Mouse (Mus musculus): Measurements from ENCODE around the gene Vmn1r180. TPM values are rescaled to one million over a fixed set of nuclear protein-coding genes. Genes with fewer than 3 reads are reported as not detected.

Gene Vmn1r180
- not detected in 4 replicates for total RNA-seq (2023; ENCODE audit: inconsistent age)

DNA sequence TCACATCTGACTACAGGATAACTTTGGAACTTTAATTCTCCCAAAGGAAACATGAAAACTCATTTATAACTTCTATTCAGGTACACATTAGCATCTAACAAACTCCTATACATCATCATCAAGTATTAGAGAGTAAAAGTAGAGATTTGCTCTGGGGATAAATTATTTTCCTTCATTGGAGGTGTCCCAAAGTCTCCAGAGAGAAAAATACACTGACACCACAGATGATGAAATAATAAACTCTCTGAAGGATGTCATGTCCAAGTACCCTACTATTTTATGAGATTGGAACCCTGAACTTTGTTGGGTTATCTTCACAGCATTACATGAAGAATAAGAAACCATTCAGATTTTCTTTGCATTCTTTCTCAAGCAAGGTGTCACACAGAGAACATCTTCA is at the start of gene Vmn1r180:
TSS of gene Vmn1r180 (plus strand) at position 301 of the 400 bp plus-strand sequence.

DNA sequence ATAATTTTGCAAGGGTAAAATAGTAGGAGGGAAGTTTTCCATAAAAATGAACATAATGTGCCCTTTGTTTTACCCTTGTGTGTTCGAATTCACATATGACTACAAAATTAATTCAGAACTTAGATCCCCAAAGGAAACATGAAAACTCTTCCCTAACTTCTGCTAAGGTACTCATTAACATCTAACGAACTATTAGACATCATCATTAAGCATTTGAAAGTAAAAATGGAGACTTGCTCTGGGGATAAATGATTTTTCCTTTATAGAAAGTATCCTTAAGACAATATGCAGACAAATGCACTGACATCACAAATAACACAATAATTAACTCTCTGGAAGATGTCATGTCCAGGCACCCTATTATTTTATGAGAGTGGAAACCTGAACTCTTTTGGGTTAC is 23.8 kb upstream of the Vmn1r180 start, which contains the start of gene Vmn1r179:
TSS of gene Vmn1r179 (plus strand) at position 301 of the 400 bp plus-strand sequence.

DNA sequence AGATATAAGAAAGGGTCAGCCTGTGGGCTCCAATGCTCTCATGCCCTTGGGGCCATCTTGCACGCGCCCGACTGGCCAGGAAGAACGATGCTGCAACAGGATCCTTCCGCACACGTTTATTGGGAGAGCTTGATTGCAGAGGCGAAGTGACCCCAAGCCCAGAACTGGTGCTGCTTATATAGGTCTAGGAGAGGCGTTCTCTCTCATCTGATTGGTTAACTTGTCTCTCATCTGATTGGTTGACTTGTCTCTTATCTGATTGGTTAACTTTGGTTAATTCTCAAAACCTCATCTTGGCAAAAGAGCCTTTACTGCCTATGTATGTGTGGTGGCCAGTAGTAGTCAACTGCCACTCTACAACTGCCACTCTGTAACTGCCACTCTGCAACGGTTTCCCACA is 23.9 kb downstream of the Vmn1r180 start, which contains the start of gene Vmn1r181:
TSS of gene Vmn1r181 (plus strand) at position 301 of the 400 bp plus-strand sequence.

DNA sequence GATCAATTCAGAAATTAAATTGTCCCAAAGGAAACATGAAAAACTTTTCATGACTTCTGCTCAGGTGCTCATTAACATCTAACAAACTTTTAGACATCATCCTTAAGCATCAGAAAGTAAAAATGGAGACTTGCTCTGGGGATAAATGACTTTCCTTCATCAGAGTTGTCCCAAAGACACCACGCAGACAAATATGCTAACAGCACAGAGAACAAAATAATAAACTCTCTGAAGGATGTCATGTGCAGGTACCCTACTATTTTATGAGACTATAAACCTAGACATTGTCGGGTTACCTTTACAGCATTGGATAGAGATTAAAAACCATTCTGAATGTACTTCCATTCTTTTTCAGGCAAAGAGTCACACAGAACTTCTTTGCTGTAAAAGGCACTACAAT is 51.0 kb downstream of the Vmn1r180 start, which contains the start of gene V1rd19:
TSS of gene V1rd19 (plus strand) at position 301 of the 400 bp plus-strand sequence.

Other genes starting within 250 kb of the Vmn1r180 start
- gene Vmn1r173, start 249.9 kb upstream of the Vmn1r180 start, total RNA-seq (2023; ENCODE audit: inconsistent age) = not detected in 4 replicates
- gene Vmn1r174, start 198.4 kb upstream of the Vmn1r180 start, total RNA-seq (2023; ENCODE audit: inconsistent age) = not detected in 4 replicates
- gene Vmn1r175, start 140.0 kb upstream of the Vmn1r180 start, total RNA-seq (2023; ENCODE audit: inconsistent age) = not detected in 4 replicates
- gene Vmn1r176, start 113.3 kb upstream of the Vmn1r180 start, total RNA-seq (2023; ENCODE audit: inconsistent age) = not detected in 4 replicates
- not detected in 4 replicates for gene Vmn1r177, start 84.2 kb upstream of the Vmn1r180 start, total RNA-seq (2023; ENCODE audit: inconsistent age)
- gene Vmn1r178, start 58.6 kb upstream of the Vmn1r180 start, total RNA-seq (2023; ENCODE audit: inconsistent age) = not detected in 4 replicates
- not detected in 4 replicates for gene Vmn1r179, start 23.7 kb upstream of the Vmn1r180 start, total RNA-seq (2023; ENCODE audit: inconsistent age)
- not detected in 4 replicates for gene Vmn1r181, start 24.0 kb downstream of the Vmn1r180 start, total RNA-seq (2023; ENCODE audit: inconsistent age)
- not detected in 4 replicates for gene V1rd19, start 51.1 kb downstream of the Vmn1r180 start, total RNA-seq (2023; ENCODE audit: inconsistent age)
- not detected in 4 replicates for gene Vmn1r183, start 102.6 kb downstream of the Vmn1r180 start, total RNA-seq (2023; ENCODE audit: inconsistent age)
- 23.1 to 32.4 TPM (median 27.2 TPM) in 4 replicates for gene Zfp180, start 131.3 kb downstream of the Vmn1r180 start, total RNA-seq (2023; ENCODE audit: inconsistent age)
- 3.1 to 3.9 TPM (median 3.5 TPM) in 4 replicates for gene Zfp112, start 161.7 kb downstream of the Vmn1r180 start, total RNA-seq (2023; ENCODE audit: inconsistent age)
- gene Zfp235, start 183.5 kb downstream of the Vmn1r180 start, total RNA-seq (2023; ENCODE audit: inconsistent age) = 5.8 to 8.7 TPM (median 6.4 TPM) in 4 replicates
- 0.16 TPM in 1 of 4 replicates, not detected in the others for gene Zfp114, start 224.4 kb downstream of the Vmn1r180 start, total RNA-seq (2023; ENCODE audit: inconsistent age)

All from B cell, adult (primary cell).